Mouse (Mus musculus) stomach, embryonic 15.5 days (tissue): ENCODE results near the gene Afap1l2. TPM values are rescaled to one million over a fixed set of nuclear protein-coding genes. Genes with fewer than 3 reads are reported as not detected.

ENCODE experiments used
- ATAC-seq: fragments of 200-750 bp; cut with Nextera tagmentation; 2 replicates; pipeline ENCODE4 v1.8.0; 2017; ENCODE audit warnings: low read depth, moderate number of reproducible peaks, moderate TSS enrichment; ENCODE audit not compliant: insufficient read depth, low FRiP score
- H3K27ac ChIP-seq: fragments of 300-500 bp; sonication (generic); 2 replicates; pipeline ENCODE4 v1.5.1; 2015; ENCODE audit warnings: mild to moderate bottlenecking, inconsistent platforms
- H3K27me3 ChIP-seq: fragments of 300-500 bp; sonication (generic); replicated peaks from 2 replicates; pipeline ENCODE4 v1.6.1; 2015; ENCODE audit warnings: inconsistent platforms
- H3K36me3 ChIP-seq: fragments of 300-500 bp; sonication (generic); 2 replicates; pipeline ENCODE4 v1.6.1; 2015; ENCODE audit warnings: inconsistent platforms
- H3K4me1 ChIP-seq: fragments of 300-500 bp; sonication (generic); 2 replicates; pipeline ENCODE4 v1.6.1; 2015; ENCODE audit warnings: inconsistent platforms
- H3K4me2 ChIP-seq: fragments of 300-500 bp; sonication (generic); 2 replicates; pipeline ENCODE4 v1.6.1; 2015; ENCODE audit warnings: mild to moderate bottlenecking, inconsistent platforms
- H3K4me3 ChIP-seq: fragments of 300-500 bp; sonication (generic); replicated peaks from 2 replicates; pipeline ENCODE4 v1.5.1; 2015; ENCODE audit warnings: inconsistent platforms
- H3K9ac ChIP-seq: fragments of 300-500 bp; sonication (generic); 2 replicates; pipeline ENCODE4 v1.6.1; 2015; ENCODE audit warnings: inconsistent platforms
- H3K9me3 ChIP-seq: fragments of 300-500 bp; sonication (generic); 2 replicates; pipeline ENCODE4 v1.6.1; 2016; ENCODE audit warnings: inconsistent platforms
- WGBS: fragments of 180-500 bp; shearing (Covaris S2); methylation state at CpG from one replicate; pipeline ENCODE4 v1.1.7; 2015; 5-methylcytosine and 5-hydroxymethylcytosine counted together
- polyA plus RNA-seq: library from polyadenylated mRNA; unstranded; fragments of >200 nt; fragmentation: Nextera tagmentation; extraction: Ambion mirVana; gene quantifications from 2 replicates; pipeline ENCODE4 v1.2.1, GENCODE M21; 2015

Gene Afap1l2
- polyA plus RNA-seq, 1 experiment from 2014 or later = 21.2 TPM

DNA sequence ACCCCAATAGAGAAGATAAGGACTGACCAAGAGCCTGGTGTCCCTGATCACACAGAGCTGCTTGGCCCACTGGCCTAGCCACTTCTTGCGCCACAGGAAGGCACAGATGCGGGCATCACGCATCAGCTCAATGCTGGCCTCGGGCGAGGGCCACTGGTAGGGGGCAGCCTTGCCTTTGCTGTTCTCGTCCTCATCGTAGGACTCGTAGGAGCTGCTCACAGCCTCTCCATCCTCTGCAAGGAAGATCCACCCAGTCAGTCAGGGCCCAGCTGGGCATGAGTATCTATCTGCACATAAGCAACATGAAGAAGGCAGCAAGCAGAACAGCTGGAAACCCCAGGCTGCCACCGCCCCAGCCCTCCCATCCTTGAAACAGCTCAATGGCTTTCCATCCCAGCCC, 78.0 kb downstream of the Afap1l2 start:
- Histone ChIP-seq H3K9me3 (no peaks in the 10 kb centered on the region), H3K4me3 (no peak overlapping the region), H3K4me2 (no peak overlapping the region), H3K4me1 (no peaks in the 10 kb centered on the region), H3K9ac (no peak overlapping the region), H3K27me3 (no peaks in the 10 kb centered on the region), H3K36me3 (no peaks in the 10 kb centered on the region), H3K27ac (peak overlapping the region; percentile 11; the same call in 1 of the 2 replicates)
- no peak for ATAC-seq
- 78% methylated on average over 9 of the region's 9 CpGs for WGBS

- WGBS = 60% methylated on average over 3 of the region's 3 CpGs
- H3K27ac ChIP-seq = no peak overlapping the region
- H3K36me3 ChIP-seq = no peaks in the 10 kb centered on the region
- no peak overlapping the region for H3K4me2 ChIP-seq
- H3K9ac ChIP-seq = no peak overlapping the region
- no peaks in the 10 kb centered on the region for H3K9me3 ChIP-seq
- H3K4me3 ChIP-seq = no peak overlapping the region
- no peaks in the 10 kb centered on the region for H3K4me1 ChIP-seq
- no peaks in the 10 kb centered on the region for H3K27me3 ChIP-seq
- ATAC-seq = no peak
These were observed 78.6 kb downstream of the Afap1l2 start for GRCm38 (mm10) chr19:56929392-56929791.

DNA sequence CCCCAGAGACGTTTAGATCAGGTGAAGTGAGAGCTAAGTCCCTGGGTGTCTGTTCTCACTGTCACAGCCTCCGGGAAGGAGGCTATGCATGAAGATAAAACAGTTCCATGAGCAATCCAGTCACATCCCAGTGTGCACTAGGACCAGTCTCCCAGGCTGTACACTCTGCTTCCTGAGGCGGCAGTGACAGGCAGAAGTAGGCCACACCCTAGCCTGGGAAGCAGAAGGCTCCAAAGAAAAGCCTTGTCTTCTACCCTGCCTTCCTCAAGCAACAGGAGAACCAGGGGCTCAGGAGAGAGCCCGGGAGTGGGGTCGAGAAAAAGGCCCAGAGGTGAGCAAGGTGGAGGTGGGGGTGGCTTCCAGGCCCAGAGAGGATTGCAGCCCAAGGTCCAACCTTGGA, 86.3 kb downstream of the Afap1l2 start:
- Histone ChIP-seq H3K4me2 (no peak overlapping the region), H3K36me3 (no peaks in the 10 kb centered on the region), H3K27ac (no peak overlapping the region), H3K4me3 (no peak overlapping the region), H3K27me3 (no peaks in the 10 kb centered on the region), H3K4me1 (no peaks in the 10 kb centered on the region), H3K9ac (no peak overlapping the region), H3K9me3 (no peaks in the 10 kb centered on the region)
- 68% methylated on average over 5 of the region's 5 CpGs for WGBS
- no peak for ATAC-seq

DNA sequence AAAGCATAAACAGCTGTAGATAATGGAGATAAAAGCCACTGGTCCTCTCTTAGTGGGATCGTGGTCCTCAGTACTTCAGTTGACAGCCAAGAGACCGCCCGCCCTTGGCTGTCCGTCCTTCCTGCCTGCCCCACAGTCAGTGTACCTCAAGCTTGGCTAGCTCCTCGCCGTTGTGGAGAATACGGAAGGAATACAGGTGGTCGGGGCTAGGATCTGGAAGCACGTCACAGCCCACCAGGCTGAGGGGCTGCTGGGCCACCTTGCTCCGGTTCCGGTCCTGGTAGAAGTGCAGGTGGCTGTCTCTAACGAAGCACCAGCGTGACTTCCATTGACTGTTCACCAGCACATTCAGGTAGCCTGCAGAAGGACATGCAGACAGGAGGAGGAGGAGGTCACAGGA, 87.8 kb downstream of the Afap1l2 start:
- Histone ChIP-seq H3K27ac (peak overlapping the region; percentile 23; the same call in 1 of the 2 replicates), H3K9ac (no peak overlapping the region), H3K4me2 (no peak overlapping the region), H3K4me1 (no peaks in the 10 kb centered on the region), H3K36me3 (0 out of 2 replicates have a peak, but pooled peaks cover 7% of the 10 kb centered on the region), H3K27me3 (no peaks in the 10 kb centered on the region), H3K9me3 (no peaks in the 10 kb centered on the region), H3K4me3 (no peak overlapping the region)
- 85% methylated on average over 13 of the region's 13 CpGs for WGBS
- ATAC-seq = no peak

DNA sequence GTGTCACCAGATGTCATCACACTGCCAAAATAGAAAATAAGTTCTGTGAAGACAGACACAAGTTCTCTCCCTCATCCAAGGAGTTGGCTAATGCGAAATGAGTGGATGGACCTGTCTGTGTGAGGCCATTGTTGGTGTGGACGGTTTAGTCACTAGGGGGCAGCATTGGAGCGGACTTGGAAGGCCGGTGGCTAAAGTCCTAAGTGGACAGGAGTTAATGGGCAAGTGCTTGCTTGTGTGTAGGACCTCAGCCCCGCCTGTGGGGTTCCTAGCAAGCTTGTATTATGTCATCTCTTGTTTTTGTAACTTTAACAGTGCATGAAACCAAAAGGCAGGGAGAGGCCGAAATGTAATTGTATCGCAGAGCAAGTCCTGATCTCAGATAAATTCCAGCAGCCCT, 88.4 kb downstream of the Afap1l2 start:
- Histone ChIP-seq H3K27me3 (no peaks in the 10 kb centered on the region), H3K4me1 (no peaks in the 10 kb centered on the region), H3K4me3 (no peak overlapping the region), H3K4me2 (no peak overlapping the region), H3K27ac (peak overlapping the region; percentile 23; the same call in 1 of the 2 replicates), H3K9ac (no peak overlapping the region), H3K9me3 (no peaks in the 10 kb centered on the region), H3K36me3 (peaks cover 9% of the 10 kb centered on the region; the same call in 1 of the 2 replicates)
- ATAC-seq = peak; percentile 58; the same call in 1 of the 2 replicates
- 14% methylated on average over 7 of the region's 7 CpGs for WGBS

DNA sequence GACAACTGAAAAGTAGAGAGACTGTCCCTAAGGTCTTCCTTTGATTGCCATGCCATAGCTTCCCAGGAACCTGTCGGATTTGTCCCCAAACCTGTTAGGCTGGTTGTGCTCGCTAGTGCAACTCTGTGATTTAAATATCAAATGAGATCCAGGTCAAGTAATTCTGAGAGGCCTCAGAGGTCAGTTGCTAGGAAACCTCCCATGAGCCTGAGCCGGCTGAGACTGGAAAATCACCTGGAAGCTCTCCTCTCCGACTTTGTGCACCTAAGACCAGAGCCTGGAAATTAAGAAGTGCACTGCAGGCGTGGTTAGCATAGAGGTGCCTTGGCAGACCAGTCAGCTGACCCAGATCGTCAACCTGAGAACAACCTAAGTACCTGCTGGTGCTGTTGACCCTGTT, 92.9 kb downstream of the Afap1l2 start:
- peaks cover 16% of the 10 kb centered on the region; the same call in 1 of the 2 replicates for H3K36me3 ChIP-seq

DNA sequence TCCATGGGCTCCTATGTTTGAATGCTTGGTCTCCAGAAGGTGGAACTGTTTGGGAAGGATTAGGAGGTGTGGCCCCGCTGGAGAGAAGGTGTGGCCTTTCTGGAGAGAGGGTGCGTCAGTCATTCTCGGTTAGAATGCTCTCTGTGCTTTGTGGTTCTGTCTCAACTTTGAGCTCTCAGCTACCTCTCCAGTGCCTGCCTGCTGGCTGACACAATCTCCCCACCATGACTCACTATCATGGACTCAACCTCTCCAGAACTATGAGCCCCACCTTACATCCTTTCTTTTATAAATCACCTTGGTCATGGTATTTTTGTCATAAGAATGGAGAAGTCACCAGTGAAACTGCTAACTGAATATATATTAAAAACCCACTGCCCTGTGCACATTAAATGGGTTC, 93.4 kb downstream of the Afap1l2 start:
- Histone ChIP-seq H3K27me3 (no peaks in the 10 kb centered on the region), H3K9me3 (no peaks in the 10 kb centered on the region), H3K4me3 (no peak overlapping the region), H3K27ac (peak overlapping the region; percentile 72; the same call in 1 of the 2 replicates), H3K4me1 (no peaks in the 10 kb centered on the region), H3K9ac (no peak overlapping the region), H3K36me3 (peaks cover 16% of the 10 kb centered on the region; the same call in 1 of the 2 replicates), H3K4me2 (no peak overlapping the region)
- no peak for ATAC-seq
- WGBS = 91% methylated on average over 3 of the region's 3 CpGs

More for the DNA sequence above, 92.9 kb downstream of the Afap1l2 start:
- Histone ChIP-seq H3K27ac (peak overlapping the region; percentile 72), H3K4me1 (no peaks in the 10 kb centered on the region), H3K4me2 (0 out of 2 replicates have a peak overlapping the region, but pooled peaks have one; percentile 5), H3K9me3 (no peaks in the 10 kb centered on the region), H3K9ac (no peak overlapping the region), H3K27me3 (no peaks in the 10 kb centered on the region), H3K4me3 (no peak overlapping the region)
- peak; percentile 66; the same call in 1 of the 2 replicates for ATAC-seq
- WGBS = 45% methylated on average over 6 of the region's 6 CpGs

DNA sequence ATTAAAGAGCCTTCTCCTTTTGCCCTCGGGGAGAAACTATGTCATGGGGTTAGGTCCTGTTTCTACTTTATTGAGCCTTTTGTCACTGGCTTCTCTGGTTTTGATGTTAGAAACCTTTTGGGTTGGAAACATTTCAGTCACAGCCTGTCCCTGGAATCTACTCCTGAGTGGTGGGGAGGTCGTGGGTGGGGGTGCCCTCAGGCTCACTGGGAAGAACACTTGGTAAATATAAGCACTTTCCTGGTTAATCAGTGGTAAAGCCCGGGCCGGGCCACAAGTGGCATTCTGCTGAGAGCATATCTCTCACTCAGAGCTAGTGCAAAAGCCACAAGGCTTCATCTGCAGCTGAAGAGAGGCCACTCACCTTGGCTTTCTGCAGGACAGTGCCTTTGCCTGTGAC, 94.3 kb downstream of the Afap1l2 start:
- no peak overlapping the region for H3K27ac ChIP-seq
- no peaks in the 10 kb centered on the region for H3K4me1 ChIP-seq
- no peak overlapping the region for H3K4me3 ChIP-seq
- no peaks in the 10 kb centered on the region for H3K9me3 ChIP-seq
- no peak overlapping the region for H3K4me2 ChIP-seq
- no peak for ATAC-seq
- H3K27me3 ChIP-seq = no peaks in the 10 kb centered on the region
- H3K9ac ChIP-seq = no peak overlapping the region
- 82% methylated on average over 4 of the region's 4 CpGs for WGBS
- peaks cover 16% of the 10 kb centered on the region; the same call in 1 of the 2 replicates for H3K36me3 ChIP-seq

DNA sequence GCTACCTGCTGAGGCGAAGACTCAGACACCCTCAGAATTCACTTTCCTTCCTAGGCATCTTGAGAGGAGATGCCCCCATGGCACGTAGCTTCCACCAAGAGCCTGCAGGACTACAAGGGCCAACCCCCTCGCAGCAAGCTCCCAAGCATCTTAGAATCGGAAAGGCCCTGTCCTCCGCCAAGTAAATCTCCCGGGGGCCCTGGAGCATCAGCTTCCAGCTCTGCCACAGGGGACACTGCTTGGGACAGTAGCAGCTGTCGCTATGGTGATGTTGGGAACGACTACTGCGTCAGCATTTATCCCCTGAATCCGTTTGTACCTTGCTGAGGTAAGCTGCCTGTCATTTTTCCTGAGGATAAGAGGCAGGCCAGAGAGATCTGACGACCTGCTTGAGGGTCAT, 97.5 kb downstream of the Afap1l2 start:
- 67% methylated on average over 11 of the region's 11 CpGs for WGBS

GRCm38 (mm10) chr19:56908472-56909270, 99.4 kb downstream of the Afap1l2 start:
- ATAC-seq = 0 out of 2 replicates have a peak, but pooled peaks have one; percentile 28
- Histone ChIP-seq H3K4me1 (no peaks in the 10 kb centered on the region; the same call in 1 of the 2 replicates), H3K9me3 (no peaks in the 10 kb centered on the region), H3K27me3 (no peaks in the 10 kb centered on the region), H3K4me2 (no peak overlapping the region), H3K9ac (no peak overlapping the region), H3K4me3 (no peak overlapping the region), H3K27ac (no peak overlapping the region), H3K36me3 (0 out of 2 replicates have a peak, but pooled peaks cover 5% of the 10 kb centered on the region)
- WGBS = 73% methylated on average over 17 of the region's 17 CpGs

More for the DNA sequence above, 97.5 kb downstream of the Afap1l2 start:
- no peak overlapping the region for H3K4me3 ChIP-seq
- no peaks in the 10 kb centered on the region; the same call in 1 of the 2 replicates for H3K4me1 ChIP-seq
- ATAC-seq = no peak
- H3K36me3 ChIP-seq = peaks cover 11% of the 10 kb centered on the region; the same call in 1 of the 2 replicates
- no peak overlapping the region for H3K4me2 ChIP-seq
- H3K9me3 ChIP-seq = no peaks in the 10 kb centered on the region
- H3K27me3 ChIP-seq = no peaks in the 10 kb centered on the region
- H3K27ac ChIP-seq = no peak overlapping the region
- no peak overlapping the region for H3K9ac ChIP-seq

- H3K4me3 ChIP-seq = no peak overlapping the region
- no peak for ATAC-seq
- no peak overlapping the region for H3K4me2 ChIP-seq
- H3K27me3 ChIP-seq = no peaks in the 10 kb centered on the region
- no peaks in the 10 kb centered on the region for H3K36me3 ChIP-seq
- H3K27ac ChIP-seq = no peak overlapping the region
- WGBS = 34% methylated on average over 3 of the region's 3 CpGs
- no peak overlapping the region for H3K9ac ChIP-seq
- no peaks in the 10 kb centered on the region; the same call in 1 of the 2 replicates for H3K4me1 ChIP-seq
- no peaks in the 10 kb centered on the region for H3K9me3 ChIP-seq
These were observed 100.2 kb downstream of the Afap1l2 start for GRCm38 (mm10) chr19:56907850-56908249.

DNA sequence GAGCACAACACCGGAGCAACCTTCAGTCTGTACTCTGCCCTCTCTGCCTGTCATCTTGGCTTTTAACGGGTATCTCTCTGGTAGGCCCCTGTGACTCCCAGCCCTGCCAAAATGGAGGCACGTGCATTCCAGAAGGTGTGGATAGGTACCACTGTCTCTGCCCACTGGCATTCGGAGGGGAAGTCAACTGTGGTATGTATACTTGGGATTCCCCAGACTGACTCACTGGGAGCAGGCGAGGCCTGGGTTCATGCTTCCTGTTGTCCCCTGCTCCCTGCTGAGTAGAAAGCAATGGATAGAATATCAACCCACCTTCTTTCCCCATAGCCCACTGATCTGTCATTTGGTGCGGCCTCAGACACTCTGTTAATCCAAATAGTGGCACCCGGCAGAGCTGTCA, 102.6 kb downstream of the Afap1l2 start:
- Histone ChIP-seq H3K27me3 (no peaks in the 10 kb centered on the region), H3K27ac (no peak overlapping the region), H3K9me3 (no peaks in the 10 kb centered on the region), H3K36me3 (no peaks in the 10 kb centered on the region), H3K4me1 (no peaks in the 10 kb centered on the region; the same call in 1 of the 2 replicates), H3K9ac (no peak overlapping the region), H3K4me2 (no peak overlapping the region), H3K4me3 (no peak overlapping the region)
- 86% methylated on average over 7 of the region's 7 CpGs for WGBS
- ATAC-seq = no peak
